Mouse (Mus musculus) G1E-ER4 (cell line): ENCODE results near the gene Tmem91. TPM values are rescaled to one million over a fixed set of nuclear protein-coding genes. Genes with fewer than 3 reads are reported as not detected.

ENCODE experiments used
- GATA1 ChIP-seq: IDR thresholded peaks from one replicate; pipeline ENCODE4 v1.8.0; 2012; ENCODE audit warnings: low read length, inconsistent platforms
- polyA plus RNA-seq: library from polyadenylated mRNA; stranded (reverse); fragments of >175 nt; gene quantifications from 2 replicates; pipeline ENCODE4 v1.2.3, GENCODE M21; 2012

Gene Tmem91
- polyA plus RNA-seq, 1 experiment: 2.8 TPM

GRCm38 (mm10) chr7:25655601-25656428 is 19.2 kb downstream of the Tmem91 start:
- TF ChIP-seq GATA1: no peak

DNA sequence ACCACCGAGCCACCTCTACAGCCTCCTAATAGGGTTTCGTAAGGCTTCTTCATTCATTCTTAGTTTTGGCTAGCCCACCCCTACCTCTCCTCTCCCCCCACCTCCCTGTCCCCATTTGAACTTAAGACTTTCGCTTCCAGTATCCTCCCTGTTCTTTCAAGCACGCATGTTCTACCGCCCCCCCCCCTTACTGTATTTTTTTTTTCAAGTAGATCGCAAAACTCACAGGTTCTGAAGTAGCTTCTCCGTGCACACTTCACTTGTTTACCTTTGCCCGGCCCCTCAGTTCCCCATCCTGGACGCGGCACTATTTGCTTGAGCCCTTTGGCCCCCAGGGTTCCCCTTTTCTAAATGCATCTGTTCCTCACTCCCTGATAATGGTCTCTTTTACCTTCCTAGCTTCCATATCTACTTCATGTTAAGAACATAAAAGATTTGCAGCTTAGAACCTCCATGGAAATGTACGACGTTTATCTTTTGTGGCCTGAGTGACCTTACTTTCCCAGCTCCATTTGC is 22.7 kb downstream of the Tmem91 start:
- no peak for TF ChIP-seq GATA1

DNA sequence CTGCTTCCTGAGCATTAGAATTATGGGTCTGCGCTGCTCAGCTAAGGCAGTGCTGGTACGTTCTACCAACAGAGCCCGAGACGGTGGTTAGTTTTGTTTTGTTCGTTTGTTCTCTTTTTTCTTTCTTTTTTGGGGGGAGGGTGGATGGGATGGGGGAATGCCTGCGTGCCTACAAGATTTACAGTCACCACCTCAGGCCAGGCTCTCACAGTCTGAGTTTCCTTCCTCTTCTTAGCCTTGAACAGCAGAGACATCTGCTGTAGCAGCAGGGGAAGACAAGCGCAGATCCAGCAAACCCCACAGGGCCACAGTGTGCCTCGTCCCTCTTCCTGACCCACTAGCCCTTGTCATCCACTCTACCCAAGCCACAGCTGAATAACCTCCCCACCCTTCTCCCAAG is 23.7 kb downstream of the Tmem91 start:
- TF ChIP-seq GATA1: no peak

GRCm38 (mm10) chr7:25649839-25650238 is 25.1 kb downstream of the Tmem91 start:
- no peak for TF ChIP-seq GATA1

DNA sequence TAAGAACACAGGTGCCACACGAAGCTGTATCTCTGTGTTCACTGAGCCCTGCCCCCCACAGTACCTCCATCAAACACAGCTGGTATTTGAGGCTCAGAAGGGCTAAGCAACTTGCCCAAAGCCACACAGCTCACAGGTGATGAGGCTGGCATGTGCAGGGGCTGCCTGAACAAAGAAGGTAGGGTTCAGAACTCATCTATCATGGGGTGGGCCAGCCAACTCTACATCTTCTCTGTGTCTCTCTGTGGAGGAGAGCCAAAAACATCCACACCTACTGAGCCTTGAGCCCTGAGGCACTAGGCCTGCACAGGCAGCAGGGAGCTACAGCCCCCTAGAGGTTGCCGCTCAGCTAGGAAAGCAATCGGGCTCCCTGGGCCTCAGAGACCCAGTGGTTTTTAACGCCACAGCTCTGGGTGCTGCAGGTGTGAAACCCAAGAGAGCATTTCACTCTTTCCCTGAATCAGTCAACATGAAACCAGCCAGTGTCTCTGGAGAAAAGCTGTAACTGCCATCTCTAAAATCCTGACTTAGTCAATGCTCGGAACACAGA is 27.3 kb downstream of the Tmem91 start:
- TF ChIP-seq GATA1: no peak

DNA sequence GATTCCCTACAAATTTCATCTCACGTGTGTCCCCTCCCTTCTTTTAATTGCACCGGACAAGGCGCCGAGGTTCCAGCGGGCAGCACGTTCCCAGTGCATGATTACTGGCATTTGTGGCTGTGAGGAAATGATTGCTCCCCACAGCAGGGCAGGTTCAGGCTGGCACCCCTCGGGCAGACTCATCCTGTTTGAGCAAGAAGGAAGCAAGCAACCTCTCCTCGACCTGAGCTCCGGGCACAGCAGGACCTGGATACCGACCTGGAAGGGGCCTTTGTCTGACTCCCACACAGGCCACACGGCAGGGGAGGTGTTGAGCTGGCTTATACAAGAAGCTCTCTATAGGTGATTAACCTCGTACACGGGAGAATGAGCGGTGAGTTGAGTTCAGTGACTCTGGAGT is 29.9 kb downstream of the Tmem91 start:
- no peak for TF ChIP-seq GATA1

DNA sequence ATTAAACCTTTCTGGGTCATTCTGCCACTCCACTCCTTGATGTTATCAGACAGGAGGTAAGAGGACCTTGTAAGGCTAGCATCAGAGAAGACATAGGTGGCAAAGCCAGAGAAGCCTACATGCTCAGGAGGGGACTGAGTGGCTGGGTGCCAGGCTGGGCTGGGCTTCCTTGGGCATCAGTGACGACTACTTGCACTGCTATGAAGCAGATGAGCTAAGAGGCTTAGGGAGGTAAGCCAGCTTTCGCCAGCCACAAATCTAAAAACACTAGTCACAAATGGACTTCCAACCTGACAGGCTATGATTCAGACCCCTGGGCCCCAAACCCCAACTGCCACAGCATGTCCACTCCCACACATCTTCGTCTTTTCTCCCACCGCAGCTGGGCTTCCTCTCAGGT is 30.3 kb downstream of the Tmem91 start:
- no peak for TF ChIP-seq GATA1

DNA sequence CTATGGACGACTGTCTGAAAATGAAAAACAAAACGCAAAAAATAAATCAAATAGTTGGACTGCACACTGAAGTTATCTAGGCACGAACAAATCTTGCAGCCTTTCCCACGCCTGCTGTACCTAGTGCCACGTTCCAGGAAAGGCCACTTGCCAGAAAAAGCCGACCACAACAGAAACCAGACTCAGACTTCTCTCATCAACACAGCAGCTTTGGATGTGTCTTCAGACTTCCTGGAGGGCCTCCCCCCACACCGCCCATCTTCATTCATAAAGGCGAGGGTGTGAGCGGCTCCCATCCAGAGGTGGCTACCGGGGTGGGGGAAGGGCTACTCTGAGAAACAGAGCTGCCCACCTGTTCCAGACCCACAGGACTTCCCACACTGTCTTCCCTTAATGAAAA is 30.8 kb downstream of the Tmem91 start:
- TF ChIP-seq GATA1: no peak

DNA sequence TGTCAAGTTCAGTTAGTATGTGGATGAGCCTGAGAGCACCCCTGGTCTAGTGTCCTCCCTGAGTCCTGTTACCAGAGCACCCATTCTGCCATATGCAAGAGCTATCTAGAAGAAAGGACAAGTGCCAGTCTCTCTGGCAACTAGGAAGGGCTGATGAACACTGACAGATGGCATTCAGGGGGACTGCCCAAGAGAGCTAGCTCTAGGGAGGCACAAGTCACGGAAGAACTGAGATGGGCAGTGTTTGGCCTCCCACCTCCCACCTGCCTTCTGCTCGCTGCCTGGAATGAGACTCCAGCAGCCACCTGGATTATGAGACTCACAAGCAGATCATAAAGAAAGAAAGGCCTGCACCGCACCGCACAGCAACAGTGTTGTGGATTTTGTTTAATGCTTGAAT is 35.2 kb downstream of the Tmem91 start:
- no peak for TF ChIP-seq GATA1

- TF ChIP-seq GATA1: no peak
Measured at GRCm38 (mm10) chr7:25637099-25637498, 37.9 kb downstream of the Tmem91 start.

DNA sequence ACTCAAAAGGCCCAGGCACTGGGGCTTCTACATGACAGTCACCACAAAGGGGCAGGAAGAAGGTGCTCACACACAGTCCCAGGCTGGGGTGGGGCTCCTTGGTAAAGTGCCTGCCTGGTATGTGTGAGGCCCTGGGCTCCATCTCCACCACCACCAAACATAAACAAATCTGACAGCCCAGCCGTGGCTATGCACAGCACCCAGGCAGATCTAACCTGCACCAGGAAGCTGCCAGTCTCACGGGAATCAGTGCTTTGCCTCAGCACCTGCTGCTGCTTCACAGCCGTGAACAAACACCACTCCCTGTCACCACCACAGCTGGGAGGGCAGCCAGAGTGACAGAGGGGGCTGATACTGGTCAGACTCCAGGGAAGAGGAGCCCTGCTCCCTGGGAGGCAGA is 38.6 kb downstream of the Tmem91 start:
- no peak for TF ChIP-seq GATA1

GRCm38 (mm10) chr7:25632679-25633078 is 42.3 kb downstream of the Tmem91 start:
- TF ChIP-seq GATA1: no peak

DNA sequence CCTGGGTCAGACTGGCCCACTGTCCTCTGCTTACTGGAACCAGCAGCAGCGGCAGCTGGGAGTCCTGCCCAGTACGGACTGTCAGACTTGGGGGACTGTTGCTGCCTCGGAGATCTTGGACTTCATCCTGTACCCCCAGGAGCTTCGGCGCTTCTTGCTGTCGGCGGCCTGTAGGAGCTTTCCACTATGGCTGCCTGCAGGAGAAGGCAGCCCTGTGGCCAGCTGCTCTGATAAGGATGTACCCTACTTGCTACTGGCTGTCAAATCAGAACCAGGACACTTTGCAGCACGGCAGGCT is 46.7 kb downstream of the Tmem91 start:
- TF ChIP-seq GATA1: no peak

GRCm38 (mm10) chr7:25627431-25628322 is 47.3 kb downstream of the Tmem91 start:
- no peak for TF ChIP-seq GATA1

- no peak for TF ChIP-seq GATA1
Measured at GRCm38 (mm10) chr7:25626509-25627430, 48.2 kb downstream of the Tmem91 start, which contains the start of gene B3gnt8. B3gnt8 (plus strand) TSS chr7:25626654.
